Mouse (Mus musculus) WW6 (cell line): Measurements from ENCODE around the gene Ms4a3.

ENCODE experiments used
- DNase-seq: peaks from one replicate; pipeline ENCODE4 v3.0.0-alpha.2; 2013; ENCODE audit warnings: low read depth, low spot score

Gene Ms4a3

GRCm38 (mm10) chr19:11640732-11641131, at the start of gene Ms4a3:
Gene Ms4a3, minus strand, starts transcription at chr19:11640851.
- DNase-seq = no peak

GRCm38 (mm10) chr19:11661562-11661961, 20.9 kb upstream of the Ms4a3 start:
- no peak for DNase-seq

DNA sequence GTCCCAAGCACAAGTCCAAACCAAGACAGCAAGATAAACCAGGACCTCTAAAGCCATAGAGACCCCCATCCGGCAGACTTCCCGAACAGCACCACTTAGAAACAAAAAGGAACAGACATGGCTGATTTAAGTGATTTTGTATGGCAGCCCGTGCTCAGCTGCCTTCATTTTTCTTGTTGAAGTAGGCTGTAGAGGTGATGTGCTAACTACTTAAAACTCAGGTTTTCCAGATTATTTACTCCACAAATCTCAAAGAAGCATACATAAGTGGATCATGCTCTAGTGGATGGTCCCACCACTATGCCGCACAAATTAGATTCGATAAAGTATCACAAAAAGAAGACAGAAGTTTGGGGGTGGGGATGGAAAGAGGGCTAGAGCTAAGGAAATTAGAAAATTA, 19.8 kb upstream of the Ms4a3 start, which contains the start of gene Oosp2:
Oosp2 (minus strand) TSS at position 101 of the 400 bp plus-strand sequence.
- no peak for DNase-seq

GRCm38 (mm10) chr19:11659142-11659541, 18.5 kb upstream of the Ms4a3 start:
- DNase-seq = no peak

DNA sequence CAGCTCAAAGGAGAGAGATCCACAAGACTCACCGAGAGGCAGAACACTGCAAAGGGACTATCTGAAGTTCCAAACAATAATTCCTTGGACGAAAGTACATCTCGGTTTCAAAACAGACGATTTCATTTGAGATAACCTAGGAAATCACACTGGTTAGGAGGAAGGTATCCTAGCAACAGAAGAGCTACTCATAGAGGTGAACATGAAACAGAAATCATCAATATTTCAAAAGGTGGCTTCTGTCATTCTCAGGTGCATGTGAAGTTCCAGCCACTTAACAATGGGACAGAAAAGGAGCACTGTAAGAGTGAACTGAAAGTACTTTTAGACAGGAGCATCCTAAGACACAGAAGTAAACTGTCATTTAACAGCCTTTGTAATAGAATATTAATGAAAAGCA, 8.9 kb upstream of the Ms4a3 start:
- no peak for DNase-seq

- DNase-seq = no peak
Observed at GRCm38 (mm10) chr19:11646166-11646565, 5.5 kb upstream of the Ms4a3 start.

DNA sequence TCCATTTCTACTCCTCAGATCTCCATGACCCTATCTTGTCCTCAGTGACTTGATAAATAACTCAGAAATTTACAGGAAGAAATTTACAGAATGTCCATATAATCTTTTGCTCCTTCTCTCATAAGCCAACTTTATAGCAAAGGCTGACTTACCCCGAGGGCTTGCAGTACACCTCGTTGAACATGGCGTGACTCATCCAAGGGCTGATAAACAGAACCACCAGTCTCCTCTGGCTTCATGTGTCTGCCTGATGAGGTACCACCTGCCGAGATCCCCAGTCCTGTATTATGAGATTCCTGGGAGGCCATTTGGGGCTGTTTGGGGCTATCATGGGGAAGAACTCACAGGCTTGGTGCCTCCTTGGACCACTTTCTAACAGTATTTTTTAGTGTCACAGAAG, 1.6 kb downstream of the Ms4a3 start:
- no peak for DNase-seq

DNA sequence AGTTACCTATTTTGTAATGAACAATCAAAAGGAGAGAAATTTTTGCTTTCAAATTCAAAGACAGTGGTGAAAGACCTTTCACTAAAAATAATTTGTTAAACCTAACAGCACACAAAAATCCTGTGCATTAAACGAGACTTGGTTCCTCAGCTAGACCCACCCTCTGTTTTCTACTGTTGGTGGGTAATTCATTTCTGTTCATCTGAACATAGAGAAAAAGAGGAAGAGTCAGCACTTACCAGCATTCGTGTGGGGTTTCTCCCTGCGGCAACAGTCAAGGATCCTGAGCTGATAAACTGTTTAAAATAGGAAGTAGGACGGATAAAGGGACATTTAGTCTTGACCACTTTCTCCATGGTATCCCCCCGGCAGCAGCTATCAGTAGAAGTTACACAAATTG, 5.1 kb downstream of the Ms4a3 start:
- no peak for DNase-seq

- no peak for DNase-seq
Observed at GRCm38 (mm10) chr19:11634330-11634729, 6.3 kb downstream of the Ms4a3 start.

GRCm38 (mm10) chr19:11633732-11634131, 6.9 kb downstream of the Ms4a3 start:
- DNase-seq = no peak

DNA sequence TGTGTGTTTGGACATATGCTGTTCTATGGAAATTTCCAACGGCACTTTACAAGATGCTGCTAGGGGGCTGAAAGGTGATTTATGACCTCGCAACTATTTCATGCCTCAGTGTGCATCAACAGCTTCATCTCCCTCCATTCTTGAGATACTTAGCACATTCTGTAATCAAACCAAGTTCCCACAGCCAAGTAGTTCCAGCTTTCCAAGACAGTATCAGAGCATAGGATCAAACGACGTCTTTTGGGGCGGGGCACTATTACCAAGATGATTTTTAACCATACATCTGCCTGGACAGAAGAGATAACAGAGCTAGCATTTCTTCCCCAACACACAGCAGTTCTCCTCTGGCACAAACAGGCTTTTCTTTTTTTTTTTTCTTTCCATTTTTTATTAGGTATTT, 15.4 kb downstream of the Ms4a3 start:
- no peak for DNase-seq

DNA sequence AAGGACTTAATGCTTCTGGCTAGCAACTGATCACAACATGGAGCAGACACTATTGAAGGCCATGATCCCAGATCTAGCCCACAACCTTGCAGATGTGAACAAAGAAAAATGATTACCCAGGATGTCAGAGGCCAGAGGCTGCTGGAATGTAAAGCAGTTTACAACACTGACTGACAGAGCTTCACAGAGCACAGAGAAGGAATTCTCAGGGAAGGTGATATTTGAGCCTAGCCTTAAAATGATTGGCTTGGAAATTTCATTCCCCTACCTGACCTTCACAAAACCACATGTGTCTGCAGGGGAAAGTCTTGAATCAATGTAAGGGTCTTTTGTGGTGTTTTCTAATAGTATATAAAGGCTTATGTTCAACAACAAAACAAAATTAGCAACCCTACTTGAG, 15.9 kb downstream of the Ms4a3 start:
- DNase-seq = no peak

- DNase-seq = no peak
Observed at GRCm38 (mm10) chr19:11623551-11623950, 17.1 kb downstream of the Ms4a3 start, which contains the start of gene Ms4a2. Gene Ms4a2, minus strand, starts transcription at chr19:11623719.

DNA sequence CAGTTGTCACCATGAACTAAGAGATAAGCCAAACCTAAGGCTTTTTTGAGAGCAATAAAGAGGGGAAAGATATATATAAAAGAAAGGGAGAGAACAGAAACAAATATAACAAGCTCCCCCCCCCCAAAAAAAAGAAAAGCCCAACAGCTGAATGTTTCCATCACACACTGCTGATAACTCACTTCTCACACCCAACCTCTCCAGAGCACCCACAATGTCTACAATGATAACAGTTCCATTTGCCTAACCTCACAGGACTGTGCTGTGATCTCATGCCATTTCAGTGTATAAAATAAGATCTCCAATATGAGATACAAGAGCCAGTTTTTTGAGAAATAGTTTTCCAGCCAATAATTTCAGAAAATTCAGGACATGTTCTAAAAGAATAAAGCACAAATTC, 22.7 kb downstream of the Ms4a3 start:
- no peak for DNase-seq

GRCm38 (mm10) chr19:11614805-11615204, 25.8 kb downstream of the Ms4a3 start:
- no peak for DNase-seq

- no peak for DNase-seq
Observed at GRCm38 (mm10) chr19:11613776-11614443, 26.7 kb downstream of the Ms4a3 start.

DNA sequence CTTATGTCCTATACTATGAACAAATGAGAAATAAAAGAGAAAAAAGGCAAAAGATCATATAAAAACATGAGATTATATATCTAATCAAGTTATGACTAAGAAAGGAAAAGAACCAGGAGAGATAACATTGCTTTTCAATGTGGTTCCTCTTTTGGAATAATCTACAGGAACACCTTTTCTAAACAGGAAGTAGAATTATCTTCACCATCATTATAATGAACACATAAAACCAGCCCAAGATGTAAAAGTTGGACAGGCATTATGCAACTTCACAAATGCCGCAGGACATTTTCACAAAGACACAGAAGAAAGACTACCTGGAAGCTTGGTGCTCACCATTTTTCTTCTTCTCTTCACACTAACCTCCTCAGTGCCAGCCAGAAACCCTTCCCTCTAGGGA, 27.6 kb downstream of the Ms4a3 start:
- DNase-seq = no peak

- no peak for DNase-seq
Observed at GRCm38 (mm10) chr19:11612293-11612692, 28.4 kb downstream of the Ms4a3 start.

- peak; percentile 26 for DNase-seq
Observed at GRCm38 (mm10) chr19:11611541-11611945, 29.1 kb downstream of the Ms4a3 start.

- DNase-seq = no peak
Observed at GRCm38 (mm10) chr19:11608172-11608571, 32.5 kb downstream of the Ms4a3 start.

DNA sequence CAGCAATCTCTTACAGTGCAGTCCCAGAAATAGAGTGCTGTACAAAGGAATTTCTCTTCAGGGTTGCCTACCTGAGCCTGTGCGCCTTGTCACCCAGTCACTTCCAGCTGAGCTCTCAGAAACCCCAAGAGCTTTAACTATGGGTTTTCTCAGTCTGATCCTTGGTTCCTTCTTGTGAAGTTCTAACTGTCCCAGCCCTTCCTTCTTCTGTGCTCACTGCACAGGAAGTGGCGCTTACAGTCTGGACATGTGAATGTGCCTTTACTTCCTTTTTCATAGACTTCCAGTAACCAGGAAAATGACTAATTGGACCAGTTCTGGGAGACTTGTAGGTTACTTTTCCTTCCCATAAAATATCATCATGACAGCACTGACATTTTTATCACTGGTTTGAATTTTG, 36.0 kb downstream of the Ms4a3 start, which contains the start of gene Ms4a6d:
Ms4a6d (minus strand) TSS at position 247 of the 400 bp plus-strand sequence.
- DNase-seq = no peak

GRCm38 (mm10) chr19:11602026-11602425, 38.6 kb downstream of the Ms4a3 start:
- no peak for DNase-seq

- DNase-seq = no peak
Observed at GRCm38 (mm10) chr19:11601349-11601748, 39.3 kb downstream of the Ms4a3 start.
